Mouse (Mus musculus) lung, postnatal 0 days (tissue): ENCODE measurements at regions not wholly inside any gene's neighbourhood (a gene's known extent, or its start where the extent isn't known, plus 50 kb on each side); places are given as distances from the start of the nearest gene placed in this dataset.
A peak's percentile ranks its signal among the peaks of the same experiment; 100 is the strongest.

Experiments
- ATAC-seq: fragments of 200-750 bp; cut with Nextera tagmentation; 2 replicates; pipeline ENCODE4 v1.8.0; 2017; ENCODE audit warnings: moderate library complexity
- DNase-seq: peaks from one replicate; pipeline ENCODE4 v3.0.0-alpha.2; 2016; ENCODE audit warnings: low spot score
- H3K27ac ChIP-seq: fragments of 300-500 bp; sonication (generic); 2 replicates; pipeline ENCODE4 v1.5.1; 2014; ENCODE audit warnings: antibody characterized with exemption, mild to moderate bottlenecking, low read length, mixed read lengths
- H3K27me3 ChIP-seq: fragments of 300-500 bp; sonication (generic); replicated peaks from 2 replicates; pipeline ENCODE4 v1.6.1; 2014; ENCODE audit warnings: low read length, mixed read lengths; ENCODE audit not compliant: insufficient read depth
- H3K36me3 ChIP-seq: fragments of 300-500 bp; sonication (generic); 2 replicates; pipeline ENCODE4 v1.6.1; 2014; ENCODE audit warnings: low read length, mixed read lengths; ENCODE audit not compliant: insufficient read depth
- H3K4me1 ChIP-seq: fragments of 300-500 bp; sonication (generic); 2 replicates; pipeline ENCODE4 v1.6.1; 2014; ENCODE audit warnings: antibody characterized with exemption, low read depth, low read length, mixed read lengths; ENCODE audit not compliant: insufficient read depth
- H3K4me2 ChIP-seq: fragments of 300-500 bp; sonication (generic); replicated peaks from 2 replicates; pipeline ENCODE4 v1.6.1; 2014; ENCODE audit warnings: low read depth, mild to moderate bottlenecking, low read length, moderate library complexity, mixed read lengths
- H3K4me3 ChIP-seq: fragments of 300-500 bp; sonication (generic); 2 replicates; pipeline ENCODE4 v1.5.1; 2014; ENCODE audit warnings: low read depth, low read length
- H3K9ac ChIP-seq: fragments of 300-500 bp; sonication (generic); replicated peaks from 2 replicates; pipeline ENCODE4 v1.6.1; 2014; ENCODE audit warnings: low read depth, mild to moderate bottlenecking
- H3K9me3 ChIP-seq: fragments of 300-500 bp; sonication (generic); 2 replicates; pipeline ENCODE4 v1.6.1; 2016; ENCODE audit warnings: low read length, mixed read lengths
- CTCF ChIP-seq: IDR thresholded peaks from 2 replicates; pipeline ENCODE4 v1.5.1; 2016; ENCODE audit warnings: antibody characterized with exemption, mild to moderate bottlenecking
- EP300 ChIP-seq: IDR thresholded peaks from 2 replicates; pipeline ENCODE4 v1.6.1; 2016; ENCODE audit warnings: antibody characterized with exemption, mild to moderate bottlenecking, control low read depth
- WGBS: fragments of 180-500 bp; shearing (Covaris S2); extraction: QIAGEN DNeasy Blood & Tissue Kit; methylation state at CpG from one replicate; pipeline ENCODE4 v1.1.7; 2014; 5-methylcytosine and 5-hydroxymethylcytosine counted together

DNA sequence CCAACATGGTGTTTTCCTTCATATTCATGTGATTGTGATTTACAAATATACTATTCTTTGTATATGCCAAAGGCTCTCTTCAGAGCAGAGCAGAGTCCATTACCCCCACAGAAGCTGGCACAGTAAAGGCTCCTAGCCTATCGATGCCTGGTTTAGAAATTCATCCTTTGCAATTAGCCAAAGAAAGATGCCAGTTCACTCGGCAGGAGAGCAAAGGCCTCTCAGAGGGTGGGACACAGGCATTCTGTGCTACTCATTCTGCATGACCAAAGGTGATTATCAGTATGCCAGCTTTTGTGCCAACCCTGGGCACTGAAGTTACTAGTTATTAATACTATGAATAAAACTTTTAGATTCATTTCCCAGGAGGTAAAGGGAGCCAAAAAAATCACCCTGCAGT, 324.6 kb downstream of the Osr1 start:
- no peaks in the 10 kb centered on the region for H3K4me1 ChIP-seq
- TF ChIP-seq CTCF (no peak), EP300 (no peak)
- no peaks in the 10 kb centered on the region for H3K9me3 ChIP-seq
- DNase-seq, result no peak
- 76% methylated on average over 2 of the region's 2 CpGs for WGBS
- no peaks in the 10 kb centered on the region for H3K27me3 ChIP-seq
- no peak overlapping the region for H3K4me3 ChIP-seq
- H3K36me3 ChIP-seq, result no peaks in the 10 kb centered on the region
- no peak for ATAC-seq
- no peak overlapping the region for H3K27ac ChIP-seq
- no peak overlapping the region for H3K9ac ChIP-seq
- H3K4me2 ChIP-seq, result no peak overlapping the region

DNA sequence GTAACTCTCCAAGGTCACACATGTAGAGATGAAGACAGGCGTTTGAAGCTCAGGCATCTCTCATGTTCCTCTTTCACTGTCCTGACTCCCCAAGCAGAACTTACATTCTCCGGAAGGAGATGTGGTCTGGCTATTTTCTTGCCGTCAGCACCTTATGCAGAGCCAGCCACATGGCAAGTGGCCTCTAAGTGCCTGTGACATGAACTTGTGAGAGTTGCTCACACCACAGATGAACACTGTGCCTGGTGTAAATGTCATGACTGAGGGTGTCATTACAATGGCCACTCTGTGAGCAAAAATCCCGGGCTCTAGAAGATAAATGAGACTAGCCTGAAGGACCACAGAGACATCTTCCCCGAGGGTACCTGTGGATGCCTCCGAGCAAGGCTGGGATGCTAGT, 328.1 kb downstream of the Osr1 start:
- TF ChIP-seq EP300 (no peak), CTCF (no peak)
- H3K4me1 ChIP-seq, result no peaks in the 10 kb centered on the region
- H3K27me3 ChIP-seq, result no peaks in the 10 kb centered on the region
- no peak overlapping the region for H3K9ac ChIP-seq
- no peak overlapping the region for H3K4me3 ChIP-seq
- no peak for ATAC-seq
- H3K27ac ChIP-seq, result no peak overlapping the region
- H3K4me2 ChIP-seq, result no peak overlapping the region
- H3K9me3 ChIP-seq, result no peaks in the 10 kb centered on the region
- no peaks in the 10 kb centered on the region for H3K36me3 ChIP-seq
- WGBS, result 75% methylated on average over 6 of the region's 6 CpGs
- no peak for DNase-seq

DNA sequence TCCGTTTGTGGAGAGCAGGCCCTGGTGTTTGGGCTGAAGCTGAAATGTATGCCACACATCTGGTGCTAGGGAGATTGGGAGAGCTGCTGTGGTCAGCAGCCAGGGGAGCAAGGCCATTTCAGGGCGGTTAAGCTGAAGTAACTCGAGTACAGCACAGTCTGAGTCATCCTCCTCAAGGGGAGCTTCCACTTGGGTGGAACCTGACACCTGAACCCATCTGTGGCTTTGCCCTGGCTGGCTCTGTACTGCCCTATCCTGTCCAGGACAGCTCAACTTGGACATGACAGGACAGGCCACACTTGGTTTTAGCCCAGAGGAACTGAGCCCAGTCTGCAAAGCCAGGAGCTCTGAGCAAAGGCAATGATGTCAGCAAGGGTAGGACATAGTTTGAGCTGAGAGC, 328.5 kb downstream of the Osr1 start:
- H3K9ac ChIP-seq, result no peak overlapping the region
- WGBS, result 50% methylated on average over 3 of the region's 3 CpGs
- no peak overlapping the region for H3K4me3 ChIP-seq
- no peak for ATAC-seq
- H3K27ac ChIP-seq, result no peak overlapping the region
- H3K27me3 ChIP-seq, result no peaks in the 10 kb centered on the region
- no peak for TF ChIP-seq CTCF
- no peak for TF ChIP-seq EP300
- H3K9me3 ChIP-seq, result no peaks in the 10 kb centered on the region
- no peak overlapping the region for H3K4me2 ChIP-seq
- DNase-seq, result no peak
- H3K36me3 ChIP-seq, result no peaks in the 10 kb centered on the region
- no peaks in the 10 kb centered on the region for H3K4me1 ChIP-seq

DNA sequence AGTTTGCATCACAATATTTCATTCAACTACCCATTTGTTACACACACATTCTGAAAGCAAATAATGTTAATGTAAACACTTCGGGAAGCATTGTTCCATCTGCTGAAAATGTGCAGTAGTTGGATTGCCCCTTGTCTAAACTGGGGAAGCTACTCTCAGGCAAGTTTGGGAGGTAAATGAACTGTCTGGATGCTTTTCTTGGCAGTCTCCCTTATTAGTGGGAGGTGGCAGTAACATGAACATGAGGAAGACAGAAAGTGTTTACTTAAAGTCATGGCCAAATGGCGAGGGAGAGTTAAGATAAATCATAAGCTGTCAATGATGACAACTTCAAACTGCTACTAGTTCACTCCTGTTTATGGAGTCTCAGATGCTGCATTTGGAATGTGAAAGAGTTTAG, 332.0 kb downstream of the Osr1 start:
- no peak overlapping the region for H3K4me2 ChIP-seq
- H3K9ac ChIP-seq, result no peak overlapping the region
- no peaks in the 10 kb centered on the region for H3K4me1 ChIP-seq
- DNase-seq (peak; percentile 67), ATAC-seq (peak; percentile 56; the same call in 1 of the 2 replicates)
- H3K4me3 ChIP-seq, result no peak overlapping the region
- no peaks in the 10 kb centered on the region for H3K36me3 ChIP-seq
- no peaks in the 10 kb centered on the region for H3K27me3 ChIP-seq
- TF ChIP-seq EP300 (peak; percentile 43; the same call in 1 of the 2 replicates), CTCF (no peak)
- H3K27ac ChIP-seq, result no peak overlapping the region
- WGBS, result 34% methylated on average over 2 of the region's 2 CpGs
- H3K9me3 ChIP-seq, result no peaks in the 10 kb centered on the region

DNA sequence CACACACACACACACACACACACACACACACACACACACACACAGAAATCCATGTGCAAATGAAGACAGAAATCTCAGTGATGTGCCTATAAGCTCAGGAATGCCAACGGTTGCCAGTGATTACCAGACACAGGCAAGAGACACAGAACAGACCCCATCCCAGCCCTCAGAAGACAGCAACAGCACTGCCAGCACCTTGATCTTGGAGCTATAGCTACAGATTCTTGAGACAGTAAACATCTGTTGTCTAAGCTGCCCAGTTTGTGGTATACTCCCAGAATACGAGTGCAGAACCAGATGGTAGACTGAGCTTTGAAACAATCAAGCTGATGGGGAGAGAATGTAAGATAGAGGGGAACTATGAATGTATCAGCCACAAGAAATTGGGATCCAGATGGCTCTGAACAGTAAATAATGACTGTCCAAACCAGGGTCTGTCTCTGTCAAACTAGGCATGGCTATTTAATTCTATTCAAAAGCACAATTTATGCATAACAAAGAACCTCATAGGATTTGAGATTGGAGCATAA, 333.9 kb downstream of the Osr1 start:
- H3K27ac ChIP-seq, result no peak overlapping the region
- H3K9me3 ChIP-seq, result no peaks in the 10 kb centered on the region
- no peaks in the 10 kb centered on the region for H3K4me1 ChIP-seq
- ATAC-seq (no peak), DNase-seq (no peak)
- no peak overlapping the region for H3K4me3 ChIP-seq
- no peak overlapping the region for H3K4me2 ChIP-seq
- H3K9ac ChIP-seq, result no peak overlapping the region
- TF ChIP-seq EP300 (no peak), CTCF (no peak)
- 65% methylated on average over 2 of the region's 2 CpGs for WGBS
- H3K36me3 ChIP-seq, result no peaks in the 10 kb centered on the region
- no peaks in the 10 kb centered on the region for H3K27me3 ChIP-seq

DNA sequence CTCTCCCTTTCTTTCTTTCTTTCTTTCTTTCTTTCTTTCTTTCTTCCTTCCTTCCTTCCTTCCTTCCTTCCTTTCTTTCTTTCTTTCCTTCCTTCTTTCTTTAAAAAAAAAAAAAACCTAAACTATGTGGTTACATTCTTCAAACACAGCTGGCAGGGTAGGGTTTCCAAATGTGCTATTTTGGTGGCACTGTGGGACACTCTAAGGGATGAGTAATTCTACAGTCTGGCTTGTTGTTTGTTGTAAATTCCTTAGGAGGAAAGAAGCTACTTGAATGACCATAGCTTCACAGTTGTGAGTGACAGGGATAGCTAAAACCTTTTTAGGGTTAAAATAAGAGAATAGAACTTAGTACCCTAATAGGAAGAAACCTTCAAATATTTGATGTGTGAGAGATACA, 342.4 kb downstream of the Osr1 start:
- Histone ChIP-seq H3K27ac (no peak overlapping the region), H3K4me2 (no peak overlapping the region), H3K9ac (no peak overlapping the region), H3K9me3 (no peaks in the 10 kb centered on the region), H3K4me3 (no peak overlapping the region), H3K27me3 (no peaks in the 10 kb centered on the region), H3K36me3 (no peaks in the 10 kb centered on the region), H3K4me1 (no peaks in the 10 kb centered on the region)
- DNase-seq (no peak), ATAC-seq (no peak)
- TF ChIP-seq CTCF (no peak), EP300 (no peak)

DNA sequence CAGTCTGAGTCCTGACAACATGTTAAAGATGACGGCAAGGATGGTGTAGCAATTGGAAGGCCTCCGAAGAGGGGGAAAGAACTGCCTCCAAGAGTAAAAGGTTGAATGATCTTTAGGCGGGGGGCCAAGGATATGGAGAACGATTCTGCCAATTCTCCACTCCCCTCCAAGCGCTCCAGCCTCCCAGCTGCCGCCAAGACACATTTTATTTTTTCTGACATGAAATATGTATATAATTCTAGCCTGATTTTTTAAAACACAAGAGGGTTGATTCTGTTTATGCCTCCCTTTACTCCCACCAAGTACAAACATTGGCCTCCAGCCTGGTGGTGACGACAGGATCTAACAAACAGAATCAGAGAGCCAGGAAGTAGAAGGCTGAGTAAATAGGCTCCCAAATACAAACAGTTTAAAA, 345.8 kb downstream of the Osr1 start:
- Histone ChIP-seq H3K4me2 (no peak overlapping the region), H3K4me3 (no peak overlapping the region), H3K4me1 (no peaks in the 10 kb centered on the region), H3K9me3 (no peaks in the 10 kb centered on the region), H3K27me3 (no peaks in the 10 kb centered on the region), H3K9ac (no peak overlapping the region), H3K36me3 (no peaks in the 10 kb centered on the region), H3K27ac (no peak overlapping the region)
- peak; percentile 67 for DNase-seq
- 40% methylated on average over 7 of the region's 7 CpGs for WGBS
- ATAC-seq, result peak; percentile 62
- TF ChIP-seq CTCF (no peak), EP300 (no peak; the same call in 1 of the 2 replicates)
